Mouse (Mus musculus): ENCODE measurements around the gene Pak2. TPM values are rescaled to one million over a fixed set of nuclear protein-coding genes. Genes with fewer than 3 reads are reported as not detected.

Gene Pak2
- polyA plus RNA-seq, 1 experiment from 2014 or later, result 73.3 TPM

GRCm38 (mm10) chr16:31996371-31996770, 82.8 kb downstream of the Pak2 start:
- 97% methylated on average over 4 of the region's 5 CpGs for WGBS (ENCODE audit: missing documents)
- H3K4me3 ChIP-seq (ENCODE audit: inconsistent target), result no peak overlapping the region
- no peak overlapping the region for H3K27ac ChIP-seq
- no peaks in the 10 kb centered on the region for H3K36me3 ChIP-seq (ENCODE audit: inconsistent target)
- H3K79me2 ChIP-seq (ENCODE audit: inconsistent target), result peaks cover 96% of the 10 kb centered on the region

GRCm38 (mm10) chr16:31993946-31994345, 85.2 kb downstream of the Pak2 start:
- Histone ChIP-seq H3K4me3 (ENCODE audit: inconsistent target) (no peak overlapping the region), H3K36me3 (ENCODE audit: inconsistent target) (peaks cover 13% of the 10 kb centered on the region), H3K27ac (no peak overlapping the region), H3K79me2 (ENCODE audit: inconsistent target) (peaks cover 79% of the 10 kb centered on the region)

GRCm38 (mm10) chr16:31993195-31993594, 85.9 kb downstream of the Pak2 start:
- Histone ChIP-seq H3K4me3 (ENCODE audit: inconsistent target) (no peak overlapping the region), H3K27ac (no peak overlapping the region), H3K36me3 (ENCODE audit: inconsistent target) (peaks cover 16% of the 10 kb centered on the region), H3K79me2 (ENCODE audit: inconsistent target) (peaks cover 79% of the 10 kb centered on the region)
- 98% methylated on average over 4 of the region's 4 CpGs for WGBS (ENCODE audit: missing documents)

GRCm38 (mm10) chr16:31992039-31992438, 87.1 kb downstream of the Pak2 start:
- 80% methylated on average over 1 of the region's 1 CpGs for WGBS (ENCODE audit: missing documents)
- H3K4me3 ChIP-seq (ENCODE audit: inconsistent target), result no peak overlapping the region
- no peak overlapping the region for H3K27ac ChIP-seq
- peaks cover 76% of the 10 kb centered on the region for H3K79me2 ChIP-seq (ENCODE audit: inconsistent target)
- peaks cover 24% of the 10 kb centered on the region for H3K36me3 ChIP-seq (ENCODE audit: inconsistent target)

- H3K36me3 ChIP-seq (ENCODE audit: inconsistent target), result peaks cover 36% of the 10 kb centered on the region; the same call in 1 of the 2 replicates
- H3K4me3 ChIP-seq (ENCODE audit: inconsistent target), result no peak overlapping the region
- 89% methylated on average over 5 of the region's 5 CpGs for WGBS (ENCODE audit: missing documents)
- H3K79me2 ChIP-seq (ENCODE audit: inconsistent target), result peaks cover 7% of the 10 kb centered on the region; the same call in 1 of the 2 replicates
- no peak overlapping the region for H3K27ac ChIP-seq
These were observed 98.2 kb downstream of the Pak2 start for GRCm38 (mm10) chr16:31980946-31981345.

- Histone ChIP-seq H3K4me3 (ENCODE audit: inconsistent target) (no peak overlapping the region), H3K27ac (no peak overlapping the region), H3K79me2 (ENCODE audit: inconsistent target) (no peaks in the 10 kb centered on the region; the same call in 1 of the 2 replicates), H3K36me3 (ENCODE audit: inconsistent target) (peaks cover 44% of the 10 kb centered on the region)
- 100% methylated on average over 3 of the region's 3 CpGs for WGBS (ENCODE audit: missing documents)
These were observed 99.6 kb downstream of the Pak2 start for GRCm38 (mm10) chr16:31979501-31979900.

- Histone ChIP-seq H3K36me3 (ENCODE audit: inconsistent target) (peaks cover 60% of the 10 kb centered on the region), H3K4me3 (ENCODE audit: inconsistent target) (no peak overlapping the region), H3K27ac (no peak overlapping the region), H3K79me2 (ENCODE audit: inconsistent target) (no peaks in the 10 kb centered on the region)
- 95% methylated on average over 4 of the region's 4 CpGs for WGBS (ENCODE audit: missing documents)
These were observed 103.9 kb downstream of the Pak2 start for GRCm38 (mm10) chr16:31975258-31975657.

Other genes with a start within 250 kb of the Pak2 start
- gene Meltf, start 200.5 kb downstream of the Pak2 start, polyA plus RNA-seq (2018), result not detected in 3 replicates
- 2.8 to 3.6 TPM (median 2.9 TPM) in 3 replicates for gene Pigz, start 145.5 kb downstream of the Pak2 start, polyA plus RNA-seq (2018)
- gene 0610012G03Rik, start 130.8 kb downstream of the Pak2 start, polyA plus RNA-seq (2018), result 30.6 to 67.1 TPM (median 53.4 TPM) in 3 replicates
- gene Ncbp2, start 130.8 kb downstream of the Pak2 start, polyA plus RNA-seq (2018), result 39.9 to 50.1 TPM (median 49.5 TPM) in 3 replicates
- gene Senp5, start 76.1 kb downstream of the Pak2 start, polyA plus RNA-seq (2018), result 16.1 to 23.9 TPM (median 16.3 TPM) in 3 replicates
- gene Pigx, start 20.4 kb upstream of the Pak2 start, polyA plus RNA-seq (2018), result 30.5 to 37.7 TPM (median 33.8 TPM) in 3 replicates
- gene Cep19, start 20.5 kb upstream of the Pak2 start, polyA plus RNA-seq (2018), result 6.1 to 13.3 TPM (median 8.9 TPM) in 3 replicates
- 133 to 329 TPM (median 277 TPM) in 3 replicates for gene Nrros, start 86.3 kb upstream of the Pak2 start, polyA plus RNA-seq (2018)
- gene Bex6, start 100.5 kb upstream of the Pak2 start, polyA plus RNA-seq (2018), result 0.64 to 0.83 TPM (median 0.74 TPM) in 3 replicates
- 7.9 to 11.3 TPM (median 8.2 TPM) in 3 replicates for gene Fbxo45, start 167.8 kb upstream of the Pak2 start, polyA plus RNA-seq (2018)
- gene Wdr53, start 167.9 kb upstream of the Pak2 start, polyA plus RNA-seq (2018), result 14.7 to 20.5 TPM (median 18.9 TPM) in 3 replicates
- gene Smco1, start 192.1 kb upstream of the Pak2 start, polyA plus RNA-seq (2018), result not detected in 3 replicates
- 12.1 to 18.7 TPM (median 16.1 TPM) in 3 replicates for gene Rnf168, start 198.1 kb upstream of the Pak2 start, polyA plus RNA-seq (2018)